Mouse (Mus musculus) heart, embryonic 15.5 days (tissue): ENCODE results near the gene Efcab14. TPM values are rescaled to one million over a fixed set of nuclear protein-coding genes. Genes with fewer than 3 reads are reported as not detected.

Source experiments
- ATAC-seq: fragments of 200-750 bp; cut with Nextera tagmentation; replicated peaks from 2 replicates; pipeline ENCODE4 v1.8.0; 2017; ENCODE audit warnings: low read depth, moderate TSS enrichment; ENCODE audit not compliant: insufficient number of reproducible peaks, insufficient read depth, low FRiP score
- H3K27ac ChIP-seq: fragments of 300-500 bp; sonication (generic); 2 replicates; pipeline ENCODE4 v1.5.1; 2015; ENCODE audit warnings: mild to moderate bottlenecking, inconsistent platforms
- H3K27me3 ChIP-seq: fragments of 300-500 bp; sonication (generic); 2 replicates; pipeline ENCODE4 v1.6.1; 2015; ENCODE audit warnings: inconsistent platforms
- H3K36me3 ChIP-seq: fragments of 300-500 bp; sonication (generic); 2 replicates; pipeline ENCODE4 v1.6.1; 2015; ENCODE audit warnings: mild to moderate bottlenecking, inconsistent platforms
- H3K4me1 ChIP-seq: fragments of 300-500 bp; sonication (generic); replicated peaks from 2 replicates; pipeline ENCODE4 v1.6.1; 2015; ENCODE audit warnings: inconsistent platforms
- H3K4me2 ChIP-seq: fragments of 300-500 bp; sonication (generic); 2 replicates; pipeline ENCODE4 v1.6.1; 2015; ENCODE audit warnings: inconsistent platforms, mild to moderate bottlenecking, moderate library complexity
- H3K4me3 ChIP-seq: fragments of 300-500 bp; sonication (generic); 2 replicates; pipeline ENCODE4 v1.5.1; 2015; ENCODE audit warnings: mild to moderate bottlenecking, inconsistent platforms
- H3K9ac ChIP-seq: fragments of 300-500 bp; sonication (generic); 2 replicates; pipeline ENCODE4 v1.6.1; 2015; ENCODE audit warnings: mild to moderate bottlenecking, inconsistent platforms
- H3K9me3 ChIP-seq: fragments of 300-500 bp; sonication (generic); replicated peaks from 2 replicates; pipeline ENCODE4 v1.6.1; 2016; ENCODE audit warnings: inconsistent platforms
- WGBS: fragments of 180-500 bp; shearing (Covaris S2); methylation state at CpG from one replicate; pipeline ENCODE4 v1.1.7; 2015; ENCODE audit warnings: mixed read lengths; 5-methylcytosine and 5-hydroxymethylcytosine counted together
- polyA plus RNA-seq: library from polyadenylated mRNA; unstranded; fragments of >200 nt; fragmentation: Nextera tagmentation; extraction: Ambion mirVana; gene quantifications from 2 replicates; pipeline ENCODE4 v1.2.1, GENCODE M21; 2015

Efcab14 gene
- polyA plus RNA-seq, 1 experiment from 2014 or later, result 21.2 TPM

DNA sequence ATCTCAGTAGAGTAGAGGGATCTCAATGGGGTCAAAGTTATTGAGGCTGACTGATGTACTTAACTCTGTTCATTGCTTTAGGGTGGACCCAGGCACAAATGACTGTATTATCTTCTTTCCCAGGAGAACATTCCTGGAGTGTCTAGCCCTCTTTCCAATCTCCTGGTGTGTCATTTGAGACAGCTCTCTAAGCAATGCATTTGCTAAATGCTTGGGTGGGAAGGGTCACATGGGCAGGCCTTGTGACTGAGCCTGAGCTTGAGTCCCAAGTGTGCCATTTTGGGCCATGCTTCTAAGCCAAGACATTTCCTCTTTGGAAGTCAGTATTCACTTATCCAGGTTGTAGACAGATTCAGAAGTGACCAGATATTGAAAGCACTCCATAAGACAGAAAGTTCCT lies 83.9 kb downstream of the Efcab14 start:
- Histone ChIP-seq H3K27ac (0 out of 2 replicates have a peak overlapping the region, but pooled peaks have one; percentile 10), H3K4me1 (peaks cover 28% of the 10 kb centered on the region), H3K9me3 (no peaks in the 10 kb centered on the region), H3K36me3 (no peaks in the 10 kb centered on the region; the same call in 1 of the 2 replicates), H3K27me3 (no peaks in the 10 kb centered on the region), H3K9ac (no peak overlapping the region), H3K4me2 (no peak overlapping the region), H3K4me3 (no peak overlapping the region)
- no peak for ATAC-seq

GRCm38 (mm10) chr4:115821928-115822327 lies 84.4 kb downstream of the Efcab14 start:
- no peaks in the 10 kb centered on the region; the same call in 1 of the 2 replicates for H3K36me3 ChIP-seq
- H3K4me2 ChIP-seq, result no peak overlapping the region
- 0 out of 2 replicates have a peak overlapping the region, but pooled peaks have one; percentile 10 for H3K27ac ChIP-seq
- H3K9me3 ChIP-seq, result no peaks in the 10 kb centered on the region
- ATAC-seq, result peak; percentile 65
- H3K9ac ChIP-seq, result no peak overlapping the region
- H3K4me3 ChIP-seq, result no peak overlapping the region
- H3K4me1 ChIP-seq, result peaks cover 28% of the 10 kb centered on the region
- H3K27me3 ChIP-seq, result no peaks in the 10 kb centered on the region
- 21% methylated on average over 3 of the region's 3 CpGs for WGBS

DNA sequence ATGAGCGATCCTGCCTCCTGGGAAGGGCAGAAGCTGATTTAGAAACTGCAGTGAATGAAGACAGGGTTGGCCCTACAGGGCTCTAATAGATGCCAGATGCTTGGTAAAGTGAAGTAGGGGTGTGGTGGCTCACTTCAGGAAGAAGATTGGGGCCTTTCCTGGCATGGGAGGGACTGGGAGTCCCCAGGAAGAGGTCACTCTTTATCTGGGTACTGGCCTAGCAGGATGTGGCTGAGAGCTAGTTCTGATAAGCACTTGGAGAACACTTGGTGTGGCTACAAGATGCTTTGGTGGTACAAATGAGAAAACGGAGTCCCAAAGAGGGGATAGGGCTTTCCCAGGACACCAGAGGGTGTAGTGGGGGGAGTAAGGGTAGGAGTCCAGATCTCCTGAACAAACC lies 86.6 kb downstream of the Efcab14 start:
- 44% methylated on average over 2 of the region's 2 CpGs for WGBS
- H3K27ac ChIP-seq, result peak overlapping the region; percentile 32
- no peak overlapping the region for H3K4me2 ChIP-seq
- no peaks in the 10 kb centered on the region for H3K9me3 ChIP-seq
- no peak overlapping the region for H3K4me3 ChIP-seq
- no peak for ATAC-seq
- H3K4me1 ChIP-seq, result peaks cover 40% of the 10 kb centered on the region
- no peaks in the 10 kb centered on the region for H3K27me3 ChIP-seq
- no peaks in the 10 kb centered on the region for H3K36me3 ChIP-seq
- no peak overlapping the region for H3K9ac ChIP-seq

DNA sequence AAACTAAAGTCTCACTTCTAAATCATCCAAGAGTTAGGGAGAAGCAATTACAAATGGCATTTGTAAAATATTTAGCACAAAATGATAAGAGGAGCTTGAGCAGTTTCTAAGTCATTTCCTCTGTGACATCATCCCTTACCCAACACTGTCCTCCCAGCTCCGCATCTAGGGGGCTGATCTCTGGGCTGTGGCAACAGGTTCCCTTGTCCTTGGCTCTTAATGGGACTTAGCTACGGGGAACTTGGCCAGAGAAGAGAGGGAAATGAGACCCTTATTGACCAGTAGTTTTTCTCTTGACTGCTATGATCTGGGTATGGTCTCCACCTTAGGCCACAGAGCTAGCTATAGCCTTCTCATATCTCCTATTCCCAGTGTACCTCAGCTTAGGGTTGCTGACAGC lies 87.7 kb downstream of the Efcab14 start:
- Histone ChIP-seq H3K36me3 (no peaks in the 10 kb centered on the region), H3K4me2 (no peak overlapping the region), H3K9ac (no peak overlapping the region), H3K27me3 (no peaks in the 10 kb centered on the region), H3K4me1 (peaks cover 47% of the 10 kb centered on the region), H3K9me3 (no peaks in the 10 kb centered on the region), H3K27ac (no peak overlapping the region), H3K4me3 (no peak overlapping the region)
- 63% methylated on average over 2 of the region's 2 CpGs for WGBS
- no peak for ATAC-seq

Other genes starting within 250 kb of the Efcab14 start
- not detected in 2 replicates for gene Cyp4a14, start 241.6 kb upstream of the Efcab14 start, polyA plus RNA-seq
- gene Cyp4a10, start 219.5 kb upstream of the Efcab14 start, polyA plus RNA-seq, result not detected in 2 replicates
- gene Cyp4a31, start 174.1 kb upstream of the Efcab14 start, polyA plus RNA-seq, result not detected in 2 replicates
- gene Cyp4a32, start 136.8 kb upstream of the Efcab14 start, polyA plus RNA-seq, result not detected in 2 replicates
- 3.4 and 4.5 TPM in 2 replicates for gene Cyp4b1, start 90.0 kb upstream of the Efcab14 start, polyA plus RNA-seq
- 0.48 TPM in 1 of 2 replicates, not detected in the other for gene Tex38, start 43.3 kb downstream of the Efcab14 start, polyA plus RNA-seq
- 64.7 and 69.3 TPM in 2 replicates for gene Atpaf1, start 47.1 kb downstream of the Efcab14 start, polyA plus RNA-seq
- gene Mob3c, start 90.3 kb downstream of the Efcab14 start, polyA plus RNA-seq, result 8.1 and 11.0 TPM in 2 replicates
- 17.3 and 26.9 TPM in 2 replicates for gene Mknk1, start 101.5 kb downstream of the Efcab14 start, polyA plus RNA-seq
- gene Kncn, start 146.7 kb downstream of the Efcab14 start, polyA plus RNA-seq, result not detected in 2 replicates
- gene 6430628N08Rik, start 152.9 kb downstream of the Efcab14 start, polyA plus RNA-seq, result not detected in 2 replicates
- gene Dmbx1, start 202.2 kb downstream of the Efcab14 start, polyA plus RNA-seq, result 0.03 and 0.04 TPM in 2 replicates